Mouse (Mus musculus) erythroblast, embryonic 14.5 days (primary cell): ENCODE results near the gene Ddx17. TPM values are rescaled to one million over a fixed set of nuclear protein-coding genes. Genes with fewer than 3 reads are reported as not detected.

Experiments used
- H3K27me3 ChIP-seq: 2 replicates; pipeline ENCODE4 v1.6.1; 2012; ENCODE audit warnings: inconsistent platforms; ENCODE audit not compliant: control insufficient read depth
- H3K36me3 ChIP-seq: 2 replicates; pipeline ENCODE4 v1.6.1; 2012; ENCODE audit warnings: mild to moderate bottlenecking, inconsistent platforms; ENCODE audit not compliant: control insufficient read depth
- H3K4me1 ChIP-seq: 2 replicates; pipeline ENCODE4 v1.6.1; 2012; ENCODE audit warnings: inconsistent platforms; ENCODE audit not compliant: control insufficient read depth
- H3K4me3 ChIP-seq: replicated peaks from 2 replicates; pipeline ENCODE3; 2012; ENCODE audit warnings: moderate library complexity, mild to moderate bottlenecking, inconsistent platforms
- H3K9me3 ChIP-seq: 2 replicates; pipeline ENCODE4 v1.6.1; 2012; ENCODE audit warnings: low read length, inconsistent platforms, mixed read lengths; ENCODE audit not compliant: control insufficient read depth
- GATA1 ChIP-seq: IDR thresholded peaks from 2 replicates; pipeline ENCODE4 v1.6.1; 2012; ENCODE audit warnings: low read length, inconsistent platforms, mixed read lengths
- TAL1 ChIP-seq: IDR thresholded peaks from 3 replicates; pipeline ENCODE4 v1.6.1; 2012; ENCODE audit warnings: low read length, inconsistent platforms, mixed read lengths
- polyA plus RNA-seq: library from polyadenylated mRNA; stranded (reverse); fragments of >175 nt; gene quantifications from 2 replicates; pipeline ENCODE4 v1.2.3, GENCODE M21; 2012

Ddx17 gene
- polyA plus RNA-seq, 1 experiment: 2.4 TPM

DNA sequence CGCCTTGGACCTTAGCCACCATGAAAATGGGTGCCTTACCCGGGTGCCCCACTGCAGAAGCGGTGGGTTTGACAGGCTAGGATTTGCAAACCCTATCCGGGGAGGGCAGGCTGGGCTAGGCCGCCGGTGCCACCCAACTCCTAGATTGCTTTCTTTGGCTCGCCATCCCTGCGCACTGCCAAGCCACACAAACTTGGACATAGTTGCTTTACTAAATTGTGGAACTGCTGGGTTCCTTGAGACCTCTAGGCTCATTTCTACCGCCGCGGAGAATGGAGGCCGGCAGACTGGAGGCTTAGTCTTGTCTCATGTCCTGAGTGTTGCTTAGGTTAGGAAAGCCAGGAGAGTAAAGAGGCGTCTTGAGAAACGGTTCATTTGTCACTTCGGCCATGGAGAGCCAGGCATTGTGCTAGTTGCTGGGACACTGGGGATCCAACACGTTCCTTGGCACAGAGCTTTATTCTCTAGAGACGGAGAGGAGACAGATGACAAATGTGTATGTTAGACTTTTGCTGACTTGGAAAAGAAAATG is 814 bp upstream of the Ddx17 start:
- H3K4me1 ChIP-seq: peaks cover 32% of the 10 kb centered on the region
- H3K27me3 ChIP-seq: peaks cover 29% of the 10 kb centered on the region
- peaks cover 28% of the 10 kb centered on the region for H3K36me3 ChIP-seq
- peak overlapping the region; percentile 95 for H3K4me3 ChIP-seq
- peaks cover 3% of the 10 kb centered on the region for H3K9me3 ChIP-seq
- TF ChIP-seq TAL1 (no peak), GATA1 (no peak)

DNA sequence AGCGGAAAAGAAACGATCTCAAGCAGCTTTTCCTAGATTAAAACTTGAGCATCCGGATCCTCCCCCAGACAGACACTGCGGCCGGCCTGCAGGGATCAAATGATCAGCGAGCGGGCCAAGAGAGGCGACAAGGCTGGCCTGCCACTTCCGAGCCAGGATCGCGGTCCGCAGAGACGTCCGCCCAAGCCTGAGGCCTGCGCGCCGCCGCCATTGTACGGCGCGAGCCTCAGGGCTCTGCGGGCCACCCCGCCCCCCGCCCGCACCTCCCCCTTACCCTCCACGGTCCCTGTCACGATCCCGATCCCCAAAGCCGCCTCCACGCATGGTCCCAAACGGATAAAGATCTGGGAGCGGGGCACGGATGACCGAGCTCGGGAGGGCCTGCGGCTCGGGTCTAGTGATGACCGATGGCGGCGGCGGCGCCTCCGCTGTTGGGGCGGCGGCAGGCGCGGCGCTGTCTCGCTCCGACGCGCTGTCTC is 581 bp downstream of the Ddx17 start:
- H3K36me3 ChIP-seq: peaks cover 41% of the 10 kb centered on the region
- H3K27me3 ChIP-seq: peaks cover 20% of the 10 kb centered on the region
- H3K4me1 ChIP-seq: peaks cover 32% of the 10 kb centered on the region
- H3K4me3 ChIP-seq: peak overlapping the region; percentile 95
- H3K9me3 ChIP-seq: peaks cover 3% of the 10 kb centered on the region
- TF ChIP-seq GATA1: no peak

GRCm38 (mm10) chr15:79545496-79545895 is 1.0 kb downstream of the Ddx17 start:
- H3K9me3 ChIP-seq: peaks cover 3% of the 10 kb centered on the region
- no peak for TF ChIP-seq TAL1
- no peak for TF ChIP-seq GATA1
- H3K27me3 ChIP-seq: peaks cover 16% of the 10 kb centered on the region
- H3K4me3 ChIP-seq: peak overlapping the region; percentile 95
- peaks cover 37% of the 10 kb centered on the region for H3K4me1 ChIP-seq
- peaks cover 46% of the 10 kb centered on the region for H3K36me3 ChIP-seq

- peak overlapping the region; percentile 95 for H3K4me3 ChIP-seq
- TF ChIP-seq TAL1: no peak
- no peak for TF ChIP-seq GATA1
- peaks cover 61% of the 10 kb centered on the region for H3K36me3 ChIP-seq
- H3K9me3 ChIP-seq: peaks cover 3% of the 10 kb centered on the region
- H3K27me3 ChIP-seq: peaks cover 6% of the 10 kb centered on the region
- H3K4me1 ChIP-seq: peaks cover 37% of the 10 kb centered on the region
Observed at GRCm38 (mm10) chr15:79543968-79544367, 2.6 kb downstream of the Ddx17 start.

DNA sequence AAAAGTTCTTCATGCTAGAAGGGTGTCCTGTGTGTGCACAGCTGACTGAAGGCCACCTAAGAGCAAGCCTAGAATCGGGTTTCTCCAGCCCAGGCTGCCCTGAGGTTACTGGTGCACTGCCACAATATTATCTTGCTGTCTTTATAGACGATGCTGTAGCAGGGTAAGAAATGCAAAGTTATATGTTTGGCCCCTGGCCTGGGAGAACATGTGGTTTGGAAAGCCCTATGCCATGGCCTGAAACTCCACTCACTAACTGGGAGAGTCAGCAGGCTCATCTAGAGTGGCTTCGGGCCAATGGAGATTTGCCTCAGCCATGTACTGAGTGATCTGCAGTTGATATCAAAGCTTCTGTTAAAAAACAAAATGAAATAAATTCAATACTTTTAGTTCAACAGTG is 12.7 kb downstream of the Ddx17 start:
- H3K36me3 ChIP-seq: peaks cover 100% of the 10 kb centered on the region
- no peaks in the 10 kb centered on the region; the same call in 1 of the 2 replicates for H3K4me1 ChIP-seq
- H3K9me3 ChIP-seq: no peaks in the 10 kb centered on the region
- no peaks in the 10 kb centered on the region for H3K27me3 ChIP-seq
- no peak overlapping the region for H3K4me3 ChIP-seq
- TF ChIP-seq TAL1 (no peak), GATA1 (no peak)

- TF ChIP-seq GATA1: no peak
- TF ChIP-seq TAL1: no peak
Observed at GRCm38 (mm10) chr15:79529935-79530334, 16.6 kb downstream of the Ddx17 start.

GRCm38 (mm10) chr15:79527991-79528639 is 18.4 kb downstream of the Ddx17 start:
- Histone ChIP-seq H3K9me3 (peaks cover under 1% of the 10 kb centered on the region; the same call in 1 of the 2 replicates), H3K4me3 (no peak overlapping the region), H3K4me1 (no peaks in the 10 kb centered on the region; the same call in 1 of the 2 replicates), H3K36me3 (peaks cover 74% of the 10 kb centered on the region), H3K27me3 (no peaks in the 10 kb centered on the region)
- no peak for TF ChIP-seq GATA1
- TF ChIP-seq TAL1: no peak

More at GRCm38 (mm10) chr15:79529935-79530334, 16.6 kb downstream of the Ddx17 start:
- Histone ChIP-seq H3K27me3 (no peaks in the 10 kb centered on the region), H3K36me3 (peaks cover 92% of the 10 kb centered on the region), H3K9me3 (no peaks in the 10 kb centered on the region), H3K4me1 (no peaks in the 10 kb centered on the region; the same call in 1 of the 2 replicates), H3K4me3 (no peak overlapping the region)

- H3K36me3 ChIP-seq: peaks cover 64% of the 10 kb centered on the region
- TF ChIP-seq GATA1: no peak
- TF ChIP-seq TAL1: no peak
- H3K4me3 ChIP-seq: no peak overlapping the region
- H3K27me3 ChIP-seq: no peaks in the 10 kb centered on the region
- no peaks in the 10 kb centered on the region; the same call in 1 of the 2 replicates for H3K4me1 ChIP-seq
- peaks cover 2% of the 10 kb centered on the region; the same call in 1 of the 2 replicates for H3K9me3 ChIP-seq
Observed at GRCm38 (mm10) chr15:79527192-79527591, 19.3 kb downstream of the Ddx17 start.

GRCm38 (mm10) chr15:79525979-79526768 is 20.4 kb downstream of the Ddx17 start:
- Histone ChIP-seq H3K36me3 (peaks cover 54% of the 10 kb centered on the region), H3K4me1 (no peaks in the 10 kb centered on the region; the same call in 1 of the 2 replicates), H3K9me3 (peaks cover 2% of the 10 kb centered on the region; the same call in 1 of the 2 replicates), H3K4me3 (no peak overlapping the region), H3K27me3 (no peaks in the 10 kb centered on the region)
- no peak for TF ChIP-seq TAL1
- TF ChIP-seq GATA1: no peak
